Mouse (Mus musculus): ENCODE measurements around the gene Ehmt2. TPM values are rescaled to one million over a fixed set of nuclear protein-coding genes. Genes with fewer than 3 reads are reported as not detected.

The Ehmt2 gene
- 49.1 and 51.6 TPM in 2 replicates for polyA plus RNA-seq (2016; fragmentation: Nextera tagmentation; extraction: Ambion mirVana)

- H3K9me3 ChIP-seq (replicated peaks) = no peaks in the 10 kb centered on the region
- peak within 1 kb of the TSS; percentile 97 for H3K9ac ChIP-seq
- peak within 1 kb of the TSS; percentile 90 for H3K4me3 ChIP-seq
- peaks cover 36% of the 10 kb centered on the region for H3K4me1 ChIP-seq (replicated peaks)
- H3K27ac ChIP-seq (ENCODE audit: poor library complexity, severe bottlenecking) = peak within 1 kb of the TSS; percentile 90
- H3K27me3 ChIP-seq (replicated peaks) = no peaks in the 10 kb centered on the region
- H3K36me3 ChIP-seq = peaks cover 27% of the 10 kb centered on the region
- under 1% methylated on average over 39 of the region's 44 CpGs for WGBS
- ATAC-seq (ENCODE audit: insufficient number of reproducible peaks, low FRiP score) = peak; percentile 42
- H3K4me2 ChIP-seq = peak within 1 kb of the TSS; percentile 92
Observed at GRCm38 (mm10) chr17:34898160-34898586, at the start of gene Ehmt2, which contains the start of gene C2. Ehmt2 (plus strand) TSS chr17:34898469. C2 (minus strand) TSS chr17:34898265.

GRCm38 (mm10) chr17:34849722-34850516 lies 48.4 kb upstream of the Ehmt2 start, which contains the start of the genes Skiv2l and Nelfe:
Skiv2l (minus strand) TSS chr17:34850210.
Nelfe (plus strand) TSS chr17:34850391.
- H3K27ac ChIP-seq (ENCODE audit: poor library complexity, severe bottlenecking) = no peak within 1 kb of the TSS

GRCm38 (mm10) chr17:34850517-34851125 lies 47.6 kb upstream of the Ehmt2 start:
- Histone ChIP-seq H3K4me1 (replicated peaks) (peaks cover 16% of the 10 kb centered on the region), H3K9ac (peak overlapping the region; percentile 87), H3K27me3 (replicated peaks) (no peaks in the 10 kb centered on the region), H3K27ac (ENCODE audit: poor library complexity, severe bottlenecking) (no peak overlapping the region), H3K4me2 (peak overlapping the region; percentile 92), H3K36me3 (peaks cover 61% of the 10 kb centered on the region), H3K9me3 (replicated peaks) (no peaks in the 10 kb centered on the region), H3K4me3 (peak overlapping the region; percentile 91)
- no peak; the same call in 1 of the 2 replicates for ATAC-seq (ENCODE audit: insufficient number of reproducible peaks, low FRiP score)
- WGBS = 2% methylated on average over 25 of the region's 25 CpGs

More at GRCm38 (mm10) chr17:34849722-34850516, 48.4 kb upstream of the Ehmt2 start, which contains the start of the genes Skiv2l and Nelfe:
- Histone ChIP-seq H3K4me3 (peak within 1 kb of the TSS; percentile 91), H3K27me3 (replicated peaks) (no peaks in the 10 kb centered on the region), H3K4me1 (replicated peaks) (peaks cover 16% of the 10 kb centered on the region), H3K36me3 (peaks cover 61% of the 10 kb centered on the region), H3K9ac (peak within 1 kb of the TSS; percentile 87), H3K9me3 (replicated peaks) (no peaks in the 10 kb centered on the region), H3K4me2 (peak within 1 kb of the TSS; percentile 92)
- ATAC-seq (ENCODE audit: insufficient number of reproducible peaks, low FRiP score) = peak; percentile 97
- under 1% methylated on average over 64 of the region's 65 CpGs for WGBS

- no peak overlapping the region for H3K4me3 ChIP-seq
- no peaks in the 10 kb centered on the region for H3K27me3 ChIP-seq (replicated peaks)
- no peak overlapping the region for H3K27ac ChIP-seq (ENCODE audit: poor library complexity, severe bottlenecking)
- peaks cover 16% of the 10 kb centered on the region for H3K4me1 ChIP-seq (replicated peaks)
- ATAC-seq (ENCODE audit: insufficient number of reproducible peaks, low FRiP score) = no peak
- WGBS = 72% methylated on average over 8 of the region's 8 CpGs
- no peaks in the 10 kb centered on the region for H3K9me3 ChIP-seq (replicated peaks)
- H3K36me3 ChIP-seq = peaks cover 55% of the 10 kb centered on the region
- no peak overlapping the region for H3K4me2 ChIP-seq
- no peak overlapping the region for H3K9ac ChIP-seq
Observed at GRCm38 (mm10) chr17:34853511-34853910, 44.8 kb upstream of the Ehmt2 start.

- Histone ChIP-seq H3K4me1 (replicated peaks) (peaks cover 10% of the 10 kb centered on the region), H3K4me2 (no peak overlapping the region), H3K9ac (no peak overlapping the region), H3K36me3 (peaks cover 55% of the 10 kb centered on the region), H3K9me3 (replicated peaks) (no peaks in the 10 kb centered on the region), H3K27ac (ENCODE audit: poor library complexity, severe bottlenecking) (no peak overlapping the region), H3K4me3 (no peak overlapping the region), H3K27me3 (replicated peaks) (no peaks in the 10 kb centered on the region)
- ATAC-seq (ENCODE audit: insufficient number of reproducible peaks, low FRiP score) = no peak
- 81% methylated on average over 3 of the region's 3 CpGs for WGBS
Observed at GRCm38 (mm10) chr17:34854761-34855160, 43.5 kb upstream of the Ehmt2 start.

GRCm38 (mm10) chr17:34855825-34856224 lies 42.4 kb upstream of the Ehmt2 start:
- 39% methylated on average over 3 of the region's 3 CpGs for WGBS
- no peak overlapping the region for H3K9ac ChIP-seq
- ATAC-seq (ENCODE audit: insufficient number of reproducible peaks, low FRiP score) = no peak
- H3K27ac ChIP-seq (ENCODE audit: poor library complexity, severe bottlenecking) = no peak overlapping the region
- H3K36me3 ChIP-seq = peaks cover 55% of the 10 kb centered on the region
- no peak overlapping the region for H3K4me2 ChIP-seq
- H3K27me3 ChIP-seq (replicated peaks) = no peaks in the 10 kb centered on the region
- H3K4me3 ChIP-seq = no peak overlapping the region
- peaks cover 7% of the 10 kb centered on the region for H3K4me1 ChIP-seq (replicated peaks)
- no peaks in the 10 kb centered on the region for H3K9me3 ChIP-seq (replicated peaks)

- H3K27me3 ChIP-seq (replicated peaks) = peaks cover 18% of the 10 kb centered on the region; the same call in 1 of the 2 replicates
- H3K9me3 ChIP-seq (replicated peaks) = no peaks in the 10 kb centered on the region
- no peak for ATAC-seq (ENCODE audit: insufficient number of reproducible peaks, low FRiP score)
- 76% methylated on average over 4 of the region's 4 CpGs for WGBS
- peaks cover 39% of the 10 kb centered on the region for H3K36me3 ChIP-seq
- H3K27ac ChIP-seq (ENCODE audit: poor library complexity, severe bottlenecking) = no peak overlapping the region
- H3K4me1 ChIP-seq (replicated peaks) = no peaks in the 10 kb centered on the region
- H3K4me3 ChIP-seq = no peak overlapping the region
- no peak overlapping the region for H3K9ac ChIP-seq
- H3K4me2 ChIP-seq = no peak overlapping the region
Observed at GRCm38 (mm10) chr17:34858670-34859069, 39.6 kb upstream of the Ehmt2 start.

GRCm38 (mm10) chr17:34860514-34860913 lies 37.8 kb upstream of the Ehmt2 start:
- 82% methylated on average over 9 of the region's 9 CpGs for WGBS
- H3K9ac ChIP-seq = no peak overlapping the region
- peaks cover 21% of the 10 kb centered on the region; the same call in 1 of the 2 replicates for H3K27me3 ChIP-seq (replicated peaks)
- no peak overlapping the region for H3K4me3 ChIP-seq
- no peaks in the 10 kb centered on the region for H3K9me3 ChIP-seq (replicated peaks)
- ATAC-seq (ENCODE audit: insufficient number of reproducible peaks, low FRiP score) = no peak
- no peaks in the 10 kb centered on the region for H3K4me1 ChIP-seq (replicated peaks)
- H3K27ac ChIP-seq (ENCODE audit: poor library complexity, severe bottlenecking) = no peak overlapping the region
- peaks cover 21% of the 10 kb centered on the region for H3K36me3 ChIP-seq
- H3K4me2 ChIP-seq = no peak overlapping the region

GRCm38 (mm10) chr17:34861704-34862415 lies 36.4 kb upstream of the Ehmt2 start:
- H3K4me2 ChIP-seq = no peak overlapping the region
- 65% methylated on average over 13 of the region's 13 CpGs for WGBS
- peaks cover 21% of the 10 kb centered on the region; the same call in 1 of the 2 replicates for H3K27me3 ChIP-seq (replicated peaks)
- no peak overlapping the region for H3K4me3 ChIP-seq
- peaks cover 9% of the 10 kb centered on the region; the same call in 1 of the 2 replicates for H3K36me3 ChIP-seq
- no peaks in the 10 kb centered on the region for H3K4me1 ChIP-seq (replicated peaks)
- no peaks in the 10 kb centered on the region for H3K9me3 ChIP-seq (replicated peaks)
- no peak overlapping the region for H3K27ac ChIP-seq (ENCODE audit: poor library complexity, severe bottlenecking)
- ATAC-seq (ENCODE audit: insufficient number of reproducible peaks, low FRiP score) = no peak
- H3K9ac ChIP-seq = no peak overlapping the region

GRCm38 (mm10) chr17:34862416-34863081 lies 35.7 kb upstream of the Ehmt2 start, which contains the start of gene Cfb:
Cfb (minus strand) TSS chr17:34862518.
- 69% methylated on average over 8 of the region's 8 CpGs for WGBS
- no peak within 1 kb of the TSS for H3K4me3 ChIP-seq
- no peak within 1 kb of the TSS for H3K4me2 ChIP-seq
- peaks cover 21% of the 10 kb centered on the region; the same call in 1 of the 2 replicates for H3K27me3 ChIP-seq (replicated peaks)
- peaks cover 4% of the 10 kb centered on the region; the same call in 1 of the 2 replicates for H3K36me3 ChIP-seq
- no peak for ATAC-seq (ENCODE audit: insufficient number of reproducible peaks, low FRiP score)
- no peak within 1 kb of the TSS for H3K27ac ChIP-seq (ENCODE audit: poor library complexity, severe bottlenecking)
- no peaks in the 10 kb centered on the region for H3K9me3 ChIP-seq (replicated peaks)
- H3K9ac ChIP-seq = no peak within 1 kb of the TSS
- H3K4me1 ChIP-seq (replicated peaks) = no peaks in the 10 kb centered on the region
